Comparison of ENCODE assay signal across 8 mouse cellular contexts in the genomic region with DNA sequence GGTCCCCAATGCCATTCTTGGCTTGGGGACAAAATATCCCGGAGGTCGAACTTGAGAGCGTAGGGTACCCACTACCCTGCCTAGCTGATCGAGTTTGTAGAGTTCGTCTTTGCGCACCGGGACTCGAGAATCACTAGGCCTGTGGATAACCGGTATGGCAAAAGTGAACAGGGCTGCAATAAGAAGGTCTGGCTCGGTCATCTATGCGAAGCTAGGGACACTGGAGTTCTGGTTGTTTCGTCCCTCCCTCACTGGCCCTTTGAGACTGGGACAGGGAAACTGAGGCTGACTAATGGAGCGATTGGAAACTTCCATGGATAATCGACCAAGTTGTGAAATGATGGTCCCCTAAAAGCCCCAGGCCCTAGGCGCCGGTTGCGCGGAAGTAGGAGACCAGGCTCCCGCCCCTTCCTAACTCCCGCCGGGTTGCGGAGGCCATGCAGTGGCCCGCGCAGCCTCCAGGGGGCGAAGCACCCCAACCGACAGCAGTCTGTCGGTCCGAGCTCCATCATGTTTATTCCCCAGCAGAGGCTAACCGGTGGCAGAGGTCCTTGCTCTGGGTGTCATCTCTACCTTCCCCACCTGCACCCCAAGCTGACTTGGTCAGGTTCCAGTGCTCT. TPM values are rescaled to one million over a fixed set of nuclear protein-coding genes. Genes with fewer than 3 reads are reported as not detected.
A peak's percentile ranks its signal among the peaks of the same experiment; 100 is the strongest.
DNase-seq lines count a peak whose midpoint lies in the region; ATAC-seq and TF ChIP-seq lines count a peak whose summit lies in the region.

No protein-coding gene starts in this region.

- peak overlapping the region; percentile 92 for H3K4me2 ChIP-seq in heart, embryonic 14.5 days (ENCODE audit: low read length)
- peak overlapping the region; percentile 93 for H3K4me2 ChIP-seq in kidney, postnatal 0 days (ENCODE audit: low read length)
- H3K4me2 ChIP-seq in lung, embryonic 15.5 days = peak overlapping the region; percentile 97

- peaks cover 7% of the 10 kb centered on the region for H3K4me1 ChIP-seq in ES-Bruce4 (ENCODE audit: control insufficient read depth, insufficient read depth, low read length)
- 0 out of 2 replicates have a peak, but pooled peaks cover 5% of the 10 kb centered on the region for H3K4me1 ChIP-seq in brown adipose tissue, adult 24 weeks (ENCODE audit: control insufficient read depth, insufficient read depth, insufficient read length, low read length)
- H3K4me1 ChIP-seq in erythroblast, embryonic 14.5 days (ENCODE audit: control insufficient read depth) = peaks cover 79% of the 10 kb centered on the region
- H3K4me1 ChIP-seq in heart, embryonic 14.5 days (ENCODE audit: control insufficient read depth in 2 of 2, insufficient read depth in 2 of 2, low read length in 2 of 2) = peaks cover 22 to 35% of the 10 kb centered on the region in 2 experiments
- peaks cover 14% of the 10 kb centered on the region; the same call in 1 of the 2 replicates for H3K4me1 ChIP-seq in kidney, postnatal 0 days (replicated peaks; ENCODE audit: insufficient read depth, low read length)
- peaks cover 41% of the 10 kb centered on the region for H3K4me1 ChIP-seq in lung, embryonic 15.5 days

- no peaks in the 10 kb centered on the region for H3K36me3 ChIP-seq in ES-Bruce4 (ENCODE audit: control insufficient read depth, insufficient read depth, low read length, poor library complexity, severe bottlenecking)
- H3K36me3 ChIP-seq in erythroblast, embryonic 14.5 days (ENCODE audit: control insufficient read depth) = peaks cover 49% of the 10 kb centered on the region
- peaks cover 17% of the 10 kb centered on the region for H3K36me3 ChIP-seq in heart, embryonic 14.5 days (ENCODE audit: control insufficient read depth, insufficient read depth, low read length)
- 0 out of 2 replicates have a peak, but pooled peaks cover 4% of the 10 kb centered on the region for H3K36me3 ChIP-seq in kidney, postnatal 0 days (ENCODE audit: insufficient read depth, low read length)
- peaks cover 12% of the 10 kb centered on the region for H3K36me3 ChIP-seq in lung, embryonic 15.5 days

- WGBS in heart, embryonic 14.5 days = under 1% methylated on average over 29 of the region's 29 CpGs
- WGBS in kidney, postnatal 0 days = under 1% methylated on average over 29 of the region's 29 CpGs
- WGBS in lung, embryonic 15.5 days = under 1% methylated on average over 29 of the region's 29 CpGs

- TF ChIP-seq POLR2A in ES-Bruce4 (IDR thresholded peaks at IDR 0.05; ENCODE audit: insufficient read depth, low read length) = peak; percentile 56

- H3K27me3 ChIP-seq in ES-Bruce4 (ENCODE audit: control insufficient read depth, insufficient read depth, low read length, poor library complexity, severe bottlenecking) = no peaks in the 10 kb centered on the region
- H3K27me3 ChIP-seq in erythroblast, embryonic 14.5 days (ENCODE audit: control insufficient read depth) = no peaks in the 10 kb centered on the region
- no peaks in the 10 kb centered on the region for H3K27me3 ChIP-seq in heart, embryonic 14.5 days (ENCODE audit: control insufficient read depth, insufficient read depth, low read length)
- no peaks in the 10 kb centered on the region for H3K27me3 ChIP-seq in kidney, postnatal 0 days (ENCODE audit: insufficient read depth, low read length)
- H3K27me3 ChIP-seq in lung, embryonic 15.5 days = no peaks in the 10 kb centered on the region

- TF ChIP-seq EP300 in ES-Bruce4 (IDR thresholded peaks at IDR 0.05; ENCODE audit: insufficient read depth, low read depth, low read length) = 0 out of 2 replicates have a peak, but pooled peaks have one; percentile 13

- TF ChIP-seq CTCF in ES-Bruce4 (IDR thresholded peaks at IDR 0.05; ENCODE audit: low read depth, low read length) = peak; percentile 71
- peak; percentile 90 for TF ChIP-seq CTCF in kidney, postnatal 0 days (IDR thresholded peaks at IDR 0.05; ENCODE audit: low read depth)

- H3K27ac ChIP-seq in ES-Bruce4 (ENCODE audit: insufficient read depth, low read length) = peak overlapping the region; percentile 94
- peak overlapping the region; percentile 85 for H3K27ac ChIP-seq in brown adipose tissue, adult 24 weeks (replicated peaks; ENCODE audit: low read depth, low read length)
- peak overlapping the region; percentile 83 to 92 for H3K27ac ChIP-seq in heart, embryonic 14.5 days (replicated peaks in 1 of 2; ENCODE audit: control insufficient read depth in 1 of 2, insufficient read depth in 1 of 2, low read depth in 2 of 2, low read length in 2 of 2)
- H3K27ac ChIP-seq in kidney, postnatal 0 days = peak overlapping the region; percentile 87
- peak overlapping the region; percentile 93 for H3K27ac ChIP-seq in lung, embryonic 15.5 days

- H3K9ac ChIP-seq in ES-Bruce4 (ENCODE audit: low read depth, poor library complexity, severe bottlenecking) = peak overlapping the region; percentile 94
- H3K9ac ChIP-seq in heart, embryonic 14.5 days (ENCODE audit: low read length) = peak overlapping the region; percentile 87
- H3K9ac ChIP-seq in kidney, postnatal 0 days (ENCODE audit: low read depth, low read length) = peak overlapping the region; percentile 39; the same call in 1 of the 2 replicates
- H3K9ac ChIP-seq in lung, embryonic 15.5 days = peak overlapping the region; percentile 38

- H3K9me3 ChIP-seq in ES-Bruce4 (replicated peaks; ENCODE audit: control insufficient read depth, insufficient read depth, low read length, poor library complexity, severe bottlenecking) = no peaks in the 10 kb centered on the region
- H3K9me3 ChIP-seq in erythroblast, embryonic 14.5 days (ENCODE audit: control insufficient read depth, low read length) = no peaks in the 10 kb centered on the region
- H3K9me3 ChIP-seq in heart, embryonic 14.5 days (ENCODE audit: control insufficient read depth, low read length) = no peaks in the 10 kb centered on the region
- H3K9me3 ChIP-seq in kidney, postnatal 0 days (replicated peaks; ENCODE audit: low read length) = no peaks in the 10 kb centered on the region
- no peaks in the 10 kb centered on the region for H3K9me3 ChIP-seq in lung, embryonic 15.5 days

- peak overlapping the region; percentile 77 for H3K4me3 ChIP-seq in ES-Bruce4 (ENCODE audit: low read depth, low read length)
- peak overlapping the region; percentile 92 for H3K4me3 ChIP-seq in brown adipose tissue, adult 24 weeks (ENCODE audit: insufficient read depth, low read depth, low read length)
- H3K4me3 ChIP-seq in erythroblast, embryonic 14.5 days (replicated peaks) = peak overlapping the region; percentile 96
- peak overlapping the region; percentile 81 to 87 for H3K4me3 ChIP-seq in heart, embryonic 14.5 days (ENCODE audit: control insufficient read depth in 1 of 2, insufficient read depth in 1 of 2, low read depth in 1 of 2, low read length in 2 of 2)
- H3K4me3 ChIP-seq in kidney, postnatal 0 days (replicated peaks; ENCODE audit: low read depth, low read length) = peak overlapping the region; percentile 86
- peak overlapping the region; percentile 88 for H3K4me3 ChIP-seq in lung, embryonic 15.5 days

- 0 out of 2 replicates have a peak, but pooled peaks have one; percentile 22 for ATAC-seq in heart, embryonic 14.5 days (ENCODE audit: insufficient number of reproducible peaks, insufficient read depth, low FRiP score, low read depth)
- ATAC-seq in kidney, postnatal 0 days (replicated peaks; ENCODE audit: low FRiP score, low read depth) = peak; percentile 33
- ATAC-seq in lung, embryonic 15.5 days (ENCODE audit: borderline replicate concordance, extremely low read depth, low FRiP score, low TSS enrichment) = peak; percentile 36
- peak; percentile 59 for ATAC-seq in neutrophil, adult 5-6 weeks (ENCODE audit: extremely low read depth, insufficient number of reproducible peaks, low FRiP score, poor library complexity, severe bottlenecking)

- DNase-seq in kidney, postnatal 0 days (ENCODE audit: low spot score) = peak; percentile 90
- DNase-seq in thymus, postnatal 0 days (ENCODE audit: low spot score) = peak; percentile 88

RNA-seq across cellular contexts. Expression of a gene that starts 1.1 kb away (rescaled TPM):
- 24.9 TPM in 2 replicates for polyA plus RNA-seq in ES-Bruce4 (2011; ENCODE audit: insufficient read depth, insufficient read length, low read depth, missing spikeins)
- polyA plus RNA-seq in brown adipose tissue, adult 24 weeks (2012; ENCODE audit: insufficient read depth, insufficient read length, missing spikeins) = 4.1 and 4.2 TPM in 2 replicates
- polyA plus RNA-seq in erythroblast, embryonic 14.5 days (2012) = 19.9 and 21.2 TPM in 2 replicates
- polyA plus RNA-seq in heart, embryonic 14.5 days (2014; fragmentation: Nextera tagmentation; extraction: Ambion mirVana) = 3.5 and 5.0 TPM in 2 replicates
- 8.1 and 8.8 TPM in 2 replicates for polyA plus RNA-seq in kidney, postnatal 0 days (2015; fragmentation: Nextera tagmentation; extraction: Ambion mirVana)
- 10.1 and 10.2 TPM in 2 replicates for polyA plus RNA-seq in lung, embryonic 15.5 days (2015; fragmentation: Nextera tagmentation; extraction: Ambion mirVana)
- 6.5 and 8.0 TPM in 2 replicates for total RNA-seq in neutrophil, adult 5-6 weeks (2017)
- polyA plus RNA-seq in thymus, postnatal 0 days (2015; fragmentation: Nextera tagmentation; extraction: Ambion mirVana) = 7.7 and 9.5 TPM in 2 replicates

RNA-seq across cellular contexts. Expression of a gene that starts 11.9 kb away (rescaled TPM):
- polyA plus RNA-seq in ES-Bruce4 (2011; ENCODE audit: insufficient read depth, insufficient read length, low read depth, missing spikeins) = 35.8 and 49.5 TPM in 2 replicates
- 76.3 and 81.6 TPM in 2 replicates for polyA plus RNA-seq in brown adipose tissue, adult 24 weeks (2012; ENCODE audit: insufficient read depth, insufficient read length, missing spikeins)
- polyA plus RNA-seq in erythroblast, embryonic 14.5 days (2012) = 103 and 117 TPM in 2 replicates
- polyA plus RNA-seq in heart, embryonic 14.5 days (2014; fragmentation: Nextera tagmentation; extraction: Ambion mirVana) = 119 and 141 TPM in 2 replicates
- 104 and 121 TPM in 2 replicates for polyA plus RNA-seq in kidney, postnatal 0 days (2015; fragmentation: Nextera tagmentation; extraction: Ambion mirVana)
- polyA plus RNA-seq in lung, embryonic 15.5 days (2015; fragmentation: Nextera tagmentation; extraction: Ambion mirVana) = 122 and 133 TPM in 2 replicates
- 26.4 and 33.0 TPM in 2 replicates for total RNA-seq in neutrophil, adult 5-6 weeks (2017)
- polyA plus RNA-seq in thymus, postnatal 0 days (2015; fragmentation: Nextera tagmentation; extraction: Ambion mirVana) = 103 and 118 TPM in 2 replicates

RNA-seq across cellular contexts. Expression of a gene that starts 16.9 kb away (rescaled TPM):
- 29.5 and 32.8 TPM in 2 replicates for polyA plus RNA-seq in ES-Bruce4 (2011; ENCODE audit: insufficient read depth, insufficient read length, low read depth, missing spikeins)
- 10.8 and 13.8 TPM in 2 replicates for polyA plus RNA-seq in brown adipose tissue, adult 24 weeks (2012; ENCODE audit: insufficient read depth, insufficient read length, missing spikeins)
- polyA plus RNA-seq in erythroblast, embryonic 14.5 days (2012) = 14.5 and 15.5 TPM in 2 replicates
- 16.7 and 17.0 TPM in 2 replicates for polyA plus RNA-seq in heart, embryonic 14.5 days (2014; fragmentation: Nextera tagmentation; extraction: Ambion mirVana)
- polyA plus RNA-seq in kidney, postnatal 0 days (2015; fragmentation: Nextera tagmentation; extraction: Ambion mirVana) = 16.8 and 17.3 TPM in 2 replicates
- polyA plus RNA-seq in lung, embryonic 15.5 days (2015; fragmentation: Nextera tagmentation; extraction: Ambion mirVana) = 25.0 and 25.8 TPM in 2 replicates
- 29.3 and 35.4 TPM in 2 replicates for total RNA-seq in neutrophil, adult 5-6 weeks (2017)
- 24.1 and 25.5 TPM in 2 replicates for polyA plus RNA-seq in thymus, postnatal 0 days (2015; fragmentation: Nextera tagmentation; extraction: Ambion mirVana)

RNA-seq across cellular contexts. Expression of a gene that starts 24.4 kb away (rescaled TPM):
- polyA plus RNA-seq in ES-Bruce4 (2011; ENCODE audit: insufficient read depth, insufficient read length, low read depth, missing spikeins) = 58.4 and 68.9 TPM in 2 replicates
- polyA plus RNA-seq in brown adipose tissue, adult 24 weeks (2012; ENCODE audit: insufficient read depth, insufficient read length, missing spikeins) = 14.6 and 16.2 TPM in 2 replicates
- 6.8 and 7.3 TPM in 2 replicates for polyA plus RNA-seq in erythroblast, embryonic 14.5 days (2012)
- polyA plus RNA-seq in heart, embryonic 14.5 days (2014; fragmentation: Nextera tagmentation; extraction: Ambion mirVana) = 65.9 and 67.1 TPM in 2 replicates
- 80.7 and 87.2 TPM in 2 replicates for polyA plus RNA-seq in kidney, postnatal 0 days (2015; fragmentation: Nextera tagmentation; extraction: Ambion mirVana)
- polyA plus RNA-seq in lung, embryonic 15.5 days (2015; fragmentation: Nextera tagmentation; extraction: Ambion mirVana) = 79.0 and 84.8 TPM in 2 replicates
- total RNA-seq in neutrophil, adult 5-6 weeks (2017) = 11.2 and 13.3 TPM in 2 replicates
- polyA plus RNA-seq in thymus, postnatal 0 days (2015; fragmentation: Nextera tagmentation; extraction: Ambion mirVana) = 50.4 and 52.9 TPM in 2 replicates

RNA-seq across cellular contexts. Expression of a gene that starts 24.4 kb away (rescaled TPM):
- polyA plus RNA-seq in ES-Bruce4 (2011; ENCODE audit: insufficient read depth, insufficient read length, low read depth, missing spikeins) = 3.6 and 5.4 TPM in 2 replicates
- 1.0 TPM in 1 of 2 replicates, not detected in the other for polyA plus RNA-seq in brown adipose tissue, adult 24 weeks (2012; ENCODE audit: insufficient read depth, insufficient read length, missing spikeins)
- polyA plus RNA-seq in erythroblast, embryonic 14.5 days (2012) = 4.1 and 6.2 TPM in 2 replicates
- polyA plus RNA-seq in heart, embryonic 14.5 days (2014; fragmentation: Nextera tagmentation; extraction: Ambion mirVana) = 2.6 and 3.6 TPM in 2 replicates
- 5.0 and 6.1 TPM in 2 replicates for polyA plus RNA-seq in kidney, postnatal 0 days (2015; fragmentation: Nextera tagmentation; extraction: Ambion mirVana)
- polyA plus RNA-seq in lung, embryonic 15.5 days (2015; fragmentation: Nextera tagmentation; extraction: Ambion mirVana) = 9.1 TPM in 2 replicates
- total RNA-seq in neutrophil, adult 5-6 weeks (2017) = not detected in 2 replicates
- 6.9 and 10.2 TPM in 2 replicates for polyA plus RNA-seq in thymus, postnatal 0 days (2015; fragmentation: Nextera tagmentation; extraction: Ambion mirVana)

Comparison
In these comparisons a context has a peak if more than half of its experiments do, and no peak if none do; other contexts are left out.
1. Peak in every context shown above with its lines: DNase-seq, ATAC-seq, H3K4me3 ChIP-seq and H3K27ac ChIP-seq.
2. H3K9ac ChIP-seq: peak in every context shown above with its lines; median percentile 94 in ES-Bruce4; 87 in heart, embryonic 14.5 days; 39 in kidney, postnatal 0 days; 38 in lung, embryonic 15.5 days.